Comparison of ENCODE assay signal across 8 mouse cellular contexts in genomic region chr17:28515431-28516341, GRCm38 (mm10). TPM values are rescaled to one million over a fixed set of nuclear protein-coding genes. Genes with fewer than 3 reads are reported as not detected.
DNase-seq lines count a peak whose midpoint lies in the region; ATAC-seq and TF ChIP-seq lines count a peak whose summit lies in the region.
"Had no signal": no experiment of that assay in that cellular context is flagged by ENCODE, and none has a peak within 500 bp of the region (broad histone marks: within the 10 kb centered on the region; RNA-seq: fewer than 3 reads in every experiment).

No protein-coding gene starts in this region.

- no peak for TF ChIP-seq POLR2A in liver, adult 2 months (IDR thresholded peaks at IDR 0.05; ENCODE audit: extremely low read depth, insufficient read depth, low read length)

- peak overlapping the region; percentile 11; the same call in 1 of the 2 replicates for H3K4me2 ChIP-seq in lung, embryonic 16.5 days (ENCODE audit: low read depth, low read length)

- peak overlapping the region; percentile 22; the same call in 1 of the 2 replicates for H3K27ac ChIP-seq in liver, adult 2 months (replicated peaks; ENCODE audit: insufficient read depth, low read depth, low read length)
- peak overlapping the region; percentile 34 for H3K27ac ChIP-seq in brown adipose tissue, adult 24 weeks (replicated peaks; ENCODE audit: low read depth, low read length)
- peak overlapping the region; percentile 50 for H3K27ac ChIP-seq in lung, embryonic 16.5 days (ENCODE audit: low read length)

- no peaks in the 10 kb centered on the region for H3K27me3 ChIP-seq in liver, adult 2 months (ENCODE audit: control insufficient read depth, insufficient read depth, low read length)
- H3K27me3 ChIP-seq in lung, embryonic 16.5 days (ENCODE audit: control insufficient read depth, insufficient read depth, low read depth, low read length) = no peaks in the 10 kb centered on the region; the same call in 1 of the 2 replicates

- H3K36me3 ChIP-seq in liver, adult 2 months (ENCODE audit: control insufficient read depth, insufficient read depth, low read length) = no peaks in the 10 kb centered on the region
- no peaks in the 10 kb centered on the region for H3K36me3 ChIP-seq in lung, embryonic 16.5 days (ENCODE audit: control insufficient read depth, insufficient read depth, low read length)

- H3K9ac ChIP-seq in liver, adult 2 months (ENCODE audit: low read depth, low read length) = peak overlapping the region; percentile 10; the same call in 1 of the 2 replicates
- peak overlapping the region; percentile 51; the same call in 1 of the 2 replicates for H3K9ac ChIP-seq in lung, embryonic 16.5 days (ENCODE audit: low read length)

- DNase-seq in liver, adult 2 months (ENCODE audit: extremely low read depth, low read depth, low spot score) = no peak
- no peak for DNase-seq in liver
- peak; percentile 54 to 55 for DNase-seq in thymus, postnatal 10 days (ENCODE audit: low spot score in 2 of 2)
- no peak for DNase-seq in c-Kit-positive CD71-positive TER-119-positive erythroid progenitor cells, embryonic 14.5 days (ENCODE audit: low spot score)
- DNase-seq in retina, postnatal 1 day = no peak

- H3K79me2 ChIP-seq in liver, adult 2 months (ENCODE audit: control insufficient read depth, insufficient read depth, low read length) = no peaks in the 10 kb centered on the region

- no peak for TF ChIP-seq CTCF in liver, adult 2 months (IDR thresholded peaks at IDR 0.05; ENCODE audit: low read depth, low read length)

- ATAC-seq in lung, embryonic 16.5 days (ENCODE audit: low read depth) = no peak

- no peaks in the 10 kb centered on the region for H3K9me3 ChIP-seq in lung, embryonic 16.5 days (ENCODE audit: control insufficient read depth, low read length)

- 64% methylated on average over 10 of the region's 10 CpGs for WGBS in liver, adult 2 months
- WGBS in lung, embryonic 16.5 days = 49% methylated on average over 9 of the region's 10 CpGs

- no peak overlapping the region for H3K4me3 ChIP-seq in liver, adult 2 months (ENCODE audit: insufficient read depth, low read depth, low read length)
- H3K4me3 ChIP-seq in brown adipose tissue, adult 24 weeks (ENCODE audit: insufficient read depth, low read depth, low read length) = no peak overlapping the region
- no peak overlapping the region for H3K4me3 ChIP-seq in lung, embryonic 16.5 days (ENCODE audit: low read length)

- peaks cover 27% of the 10 kb centered on the region for H3K4me1 ChIP-seq in liver, adult 2 months (ENCODE audit: control insufficient read depth, insufficient read depth, low read length)
- peaks cover 26% of the 10 kb centered on the region for H3K4me1 ChIP-seq in brown adipose tissue, adult 24 weeks (ENCODE audit: control insufficient read depth, insufficient read depth, insufficient read length, low read length)
- peaks cover 45% of the 10 kb centered on the region for H3K4me1 ChIP-seq in lung, embryonic 16.5 days (replicated peaks; ENCODE audit: control insufficient read depth, insufficient read depth, low read length)

RNA-seq across cellular contexts. Expression of gene Fkbp5, which starts 1.6 kb away (rescaled TPM):
- total RNA-seq in liver, adult 2 months (2014; rRNA removed) = 25.6 and 30.3 TPM in 2 replicates
- 17.7 and 29.8 TPM in 2 replicates for polyA plus RNA-seq in liver, adult 2 months (2012; rRNA removed)
- 3.9 and 4.1 TPM in 2 replicates for polyA plus RNA-seq in brown adipose tissue, adult 24 weeks (2012; ENCODE audit: insufficient read depth, insufficient read length, missing spikeins)
- polyA plus RNA-seq in lung, embryonic 16.5 days (2015; fragmentation: Nextera tagmentation; extraction: Ambion mirVana) = 38.5 and 43.8 TPM in 2 replicates

RNA-seq across cellular contexts. Expression of gene Armc12, which starts 14.9 kb away (rescaled TPM):
- not detected in 2 replicates for total RNA-seq in liver, adult 2 months (2014; rRNA removed)
- not detected in 2 replicates for polyA plus RNA-seq in liver, adult 2 months (2012; rRNA removed)
- polyA plus RNA-seq in brown adipose tissue, adult 24 weeks (2012; ENCODE audit: insufficient read depth, insufficient read length, missing spikeins) = not detected in 2 replicates
- polyA plus RNA-seq in lung, embryonic 16.5 days (2015; fragmentation: Nextera tagmentation; extraction: Ambion mirVana) = not detected in 2 replicates
- total RNA-seq: left cerebral cortex, postnatal 36 days had no signal

RNA-seq across cellular contexts. Expression of gene Clpsl2, which starts 33.5 kb away (rescaled TPM):
- not detected in 2 replicates for total RNA-seq in liver, adult 2 months (2014; rRNA removed)
- polyA plus RNA-seq in liver, adult 2 months (2012; rRNA removed) = not detected in 2 replicates
- not detected in 2 replicates for polyA plus RNA-seq in brown adipose tissue, adult 24 weeks (2012; ENCODE audit: insufficient read depth, insufficient read length, missing spikeins)
- not detected in 2 replicates for polyA plus RNA-seq in lung, embryonic 16.5 days (2015; fragmentation: Nextera tagmentation; extraction: Ambion mirVana)
- total RNA-seq: left cerebral cortex, postnatal 36 days had no signal

RNA-seq across cellular contexts. Expression of gene Clps, which starts 44.9 kb away (rescaled TPM):
- total RNA-seq in liver, adult 2 months (2014; rRNA removed) = 9.5 and 70.1 TPM in 2 replicates
- 1.4 and 2.1 TPM in 2 replicates for polyA plus RNA-seq in liver, adult 2 months (2012; rRNA removed)
- not detected in 2 replicates for polyA plus RNA-seq in brown adipose tissue, adult 24 weeks (2012; ENCODE audit: insufficient read depth, insufficient read length, missing spikeins)
- 0.35 and 1.8 TPM in 2 replicates for polyA plus RNA-seq in lung, embryonic 16.5 days (2015; fragmentation: Nextera tagmentation; extraction: Ambion mirVana)
- total RNA-seq: left cerebral cortex, postnatal 36 days had no signal

RNA-seq across cellular contexts. Expression of gene Lhfpl5, which starts 59.8 kb away (rescaled TPM):
- total RNA-seq in liver, adult 2 months (2014; rRNA removed) = not detected in 2 replicates
- polyA plus RNA-seq in liver, adult 2 months (2012; rRNA removed) = not detected in 2 replicates
- not detected in 2 replicates for polyA plus RNA-seq in brown adipose tissue, adult 24 weeks (2012; ENCODE audit: insufficient read depth, insufficient read length, missing spikeins)
- 0.48 and 0.50 TPM in 2 replicates for polyA plus RNA-seq in lung, embryonic 16.5 days (2015; fragmentation: Nextera tagmentation; extraction: Ambion mirVana)

Comparison
In these comparisons a context has a peak if more than half of its experiments do, and no peak if none do; other contexts are left out.
1. DNase-seq: peak in thymus, postnatal 10 days (2 of 2); none in liver, adult 2 months (single experiment), liver (single experiment), c-Kit-positive CD71-positive TER-119-positive erythroid progenitor cells, embryonic 14.5 days (single experiment) and retina, postnatal 1 day (single experiment).
2. Peak in every context shown above with its lines, with median percentiles within 50 percentile points of each other: H3K27ac ChIP-seq.